Mouse (Mus musculus) forebrain, embryonic 14.5 days (tissue): Measurements from ENCODE around the gene Comt. TPM values are rescaled to one million over a fixed set of nuclear protein-coding genes. Genes with fewer than 3 reads are reported as not detected.

Experiments used
- ATAC-seq: fragments of 200-750 bp; cut with Nextera tagmentation; 2 replicates; pipeline ENCODE4 v1.8.0; 2017; ENCODE audit warnings: mild to moderate bottlenecking, moderate library complexity
- DNase-seq: peaks from one replicate; pipeline ENCODE4 v3.0.0-alpha.2; 2015; ENCODE audit warnings: low spot score
- H3K27ac ChIP-seq: fragments of 300-500 bp; sonication (generic); 2 replicates; pipeline ENCODE4 v1.5.1; 2014; ENCODE audit warnings: low read depth, mild to moderate bottlenecking, control low read depth, low read length, moderate library complexity
- H3K27me3 ChIP-seq: fragments of 300-500 bp; sonication (generic); replicated peaks from 2 replicates; pipeline ENCODE4 v1.6.1; 2014; ENCODE audit warnings: low read length, control low read depth, mixed read lengths; ENCODE audit not compliant: control insufficient read depth, insufficient read depth
- H3K36me3 ChIP-seq: fragments of 300-500 bp; sonication (generic); 2 replicates; pipeline ENCODE4 v1.6.1; 2014; ENCODE audit warnings: low read length, control low read depth; ENCODE audit not compliant: control insufficient read depth, insufficient read depth
- H3K4me1 ChIP-seq: fragments of 300-500 bp; sonication (generic); 2 replicates; pipeline ENCODE4 v1.6.1; 2014; ENCODE audit warnings: antibody characterized with exemption, low read length, control low read depth; ENCODE audit not compliant: control insufficient read depth, insufficient read depth
- H3K4me2 ChIP-seq: fragments of 300-500 bp; sonication (generic); 2 replicates; pipeline ENCODE4 v1.6.1; 2014; ENCODE audit warnings: mild to moderate bottlenecking, control low read depth, low read length
- H3K4me3 ChIP-seq: fragments of 300-500 bp; sonication (generic); 2 replicates; pipeline ENCODE4 v1.5.1; 2014; ENCODE audit warnings: low read depth, low read length, control low read depth
- H3K9ac ChIP-seq: fragments of 300-500 bp; sonication (generic); 2 replicates; pipeline ENCODE4 v1.6.1; 2014; ENCODE audit warnings: mild to moderate bottlenecking, low read length, control low read depth, moderate library complexity
- H3K9me3 ChIP-seq: fragments of 300-500 bp; sonication (generic); replicated peaks from 2 replicates; pipeline ENCODE4 v1.6.1; 2016; ENCODE audit warnings: low read length, control low read depth, mixed read lengths; ENCODE audit not compliant: control insufficient read depth
- WGBS: fragments of 180-500 bp; shearing (Covaris S2); extraction: QIAGEN DNeasy Blood & Tissue Kit; methylation state at CpG from one replicate; pipeline ENCODE4 v1.1.7; 2014; 5-methylcytosine and 5-hydroxymethylcytosine counted together
- polyA plus RNA-seq: library from polyadenylated mRNA; unstranded; fragments of >200 nt; fragmentation: Nextera tagmentation; extraction: Ambion mirVana; gene quantifications from 2 replicates; pipeline ENCODE4 v1.2.1, GENCODE M21; 2014

Gene Comt
- polyA plus RNA-seq, 1 experiment from 2014 or later = 54.6 TPM

- Histone ChIP-seq H3K36me3 (no peaks in the 10 kb centered on the region), H3K9ac (no peak overlapping the region), H3K4me1 (peaks cover 54% of the 10 kb centered on the region), H3K4me2 (no peak overlapping the region), H3K9me3 (no peaks in the 10 kb centered on the region), H3K4me3 (no peak overlapping the region), H3K27ac (peak overlapping the region; percentile 44; the same call in 1 of the 2 replicates), H3K27me3 (no peaks in the 10 kb centered on the region)
- no peak for DNase-seq
- no peak for ATAC-seq
- WGBS = 64% methylated on average over 8 of the region's 8 CpGs
Observed at GRCm38 (mm10) chr16:18384659-18385058, 42.0 kb downstream of the Comt start.

- no peak overlapping the region for H3K4me3 ChIP-seq
- H3K27ac ChIP-seq = peak overlapping the region; percentile 44; the same call in 1 of the 2 replicates
- peaks cover 58% of the 10 kb centered on the region for H3K4me1 ChIP-seq
- DNase-seq (no peak), ATAC-seq (no peak)
- H3K9me3 ChIP-seq = no peaks in the 10 kb centered on the region
- H3K36me3 ChIP-seq = no peaks in the 10 kb centered on the region
- H3K4me2 ChIP-seq = no peak overlapping the region
- no peak overlapping the region for H3K9ac ChIP-seq
- H3K27me3 ChIP-seq = no peaks in the 10 kb centered on the region
- WGBS = 38% methylated on average over 7 of the region's 7 CpGs
Observed at GRCm38 (mm10) chr16:18384211-18384610, 42.4 kb downstream of the Comt start.

- peak overlapping the region; percentile 44; the same call in 1 of the 2 replicates for H3K27ac ChIP-seq
- WGBS = 14% methylated on average over 3 of the region's 3 CpGs
- peaks cover 60% of the 10 kb centered on the region for H3K4me1 ChIP-seq
- ATAC-seq (no peak), DNase-seq (no peak)
- no peak overlapping the region for H3K4me3 ChIP-seq
- H3K9ac ChIP-seq = no peak overlapping the region
- no peak overlapping the region for H3K4me2 ChIP-seq
- no peaks in the 10 kb centered on the region for H3K9me3 ChIP-seq
- no peaks in the 10 kb centered on the region for H3K27me3 ChIP-seq
- no peaks in the 10 kb centered on the region for H3K36me3 ChIP-seq
Observed at GRCm38 (mm10) chr16:18383756-18384155, 42.9 kb downstream of the Comt start.

DNA sequence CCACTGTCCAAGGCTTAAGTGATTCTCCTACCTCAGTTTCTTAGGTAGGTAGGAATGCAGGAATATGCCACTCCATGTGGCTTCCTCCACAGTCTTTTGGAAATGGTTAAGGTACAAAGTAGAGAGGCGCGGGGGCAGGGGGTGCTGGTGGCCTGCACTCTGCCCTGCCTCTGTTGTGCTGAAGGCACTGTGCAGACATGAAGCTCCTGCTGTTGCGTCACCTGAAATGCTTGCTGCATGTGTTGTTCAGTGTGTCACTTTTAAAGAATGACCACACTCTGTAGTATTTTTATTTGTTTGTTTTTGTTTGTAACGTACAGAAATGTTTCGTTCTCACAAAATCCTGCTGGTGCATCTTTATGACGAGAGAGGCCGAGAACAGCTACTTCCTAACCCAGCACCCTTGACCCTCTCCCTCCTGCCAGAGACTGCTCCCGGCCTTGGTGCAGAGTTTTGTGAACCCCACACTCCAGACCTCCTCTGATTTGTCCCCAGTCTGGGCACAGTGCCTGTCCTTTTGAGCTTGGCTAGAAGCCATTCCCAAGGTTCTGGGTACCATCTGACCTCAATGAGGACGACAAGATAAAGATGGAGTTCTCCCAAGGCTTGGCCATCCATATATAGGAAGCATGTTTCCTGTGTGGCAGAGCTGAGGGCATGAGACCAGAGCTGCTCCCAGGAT is 43.5 kb downstream of the Comt start:
- H3K27ac ChIP-seq = 0 out of 2 replicates have a peak overlapping the region, but pooled peaks have one; percentile 24
- DNase-seq (no peak), ATAC-seq (no peak)
- H3K27me3 ChIP-seq = no peaks in the 10 kb centered on the region
- H3K4me1 ChIP-seq = peaks cover 57% of the 10 kb centered on the region
- H3K9me3 ChIP-seq = no peaks in the 10 kb centered on the region
- 75% methylated on average over 9 of the region's 9 CpGs for WGBS
- H3K9ac ChIP-seq = no peak overlapping the region
- H3K36me3 ChIP-seq = no peaks in the 10 kb centered on the region
- no peak overlapping the region for H3K4me2 ChIP-seq
- H3K4me3 ChIP-seq = no peak overlapping the region

- no peaks in the 10 kb centered on the region for H3K9me3 ChIP-seq
- H3K4me2 ChIP-seq = no peak overlapping the region
- no peaks in the 10 kb centered on the region for H3K36me3 ChIP-seq
- H3K4me1 ChIP-seq = peaks cover 55% of the 10 kb centered on the region
- 41% methylated on average over 6 of the region's 6 CpGs for WGBS
- 0 out of 2 replicates have a peak overlapping the region, but pooled peaks have one; percentile 2 for H3K9ac ChIP-seq
- H3K27me3 ChIP-seq = no peaks in the 10 kb centered on the region
- DNase-seq = peak; percentile 88
- H3K27ac ChIP-seq = peak overlapping the region; percentile 70
- no peak overlapping the region for H3K4me3 ChIP-seq
- peak; percentile 58 for ATAC-seq
Observed at GRCm38 (mm10) chr16:18381621-18382258, 44.9 kb downstream of the Comt start.

DNA sequence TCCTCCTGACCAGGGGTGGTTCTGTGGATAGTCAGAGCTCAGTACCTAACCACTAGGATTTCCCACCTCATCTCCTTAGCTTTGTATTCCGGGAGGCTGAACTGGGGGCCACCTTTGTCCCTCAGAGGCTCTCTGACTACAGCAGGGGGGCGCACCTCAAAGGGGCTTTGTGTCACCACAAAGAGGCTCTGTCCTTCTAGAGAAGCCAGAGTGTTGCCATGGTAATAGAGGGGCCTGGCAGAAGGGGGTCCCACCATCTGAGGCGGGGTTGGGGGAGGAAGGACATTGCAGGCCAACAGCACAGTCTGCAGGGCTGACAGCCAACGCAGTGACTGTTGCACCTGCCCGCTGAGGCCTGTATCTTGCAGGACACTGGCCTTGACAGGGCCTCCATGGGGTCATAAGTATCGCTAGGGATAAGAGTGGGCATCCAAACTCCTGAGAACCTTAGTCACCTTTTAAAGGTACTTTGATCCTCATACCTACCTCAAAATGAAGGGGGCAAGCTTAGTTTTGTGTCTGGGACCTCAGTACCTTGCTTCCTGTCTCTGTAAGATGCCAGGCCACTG is 46.1 kb downstream of the Comt start:
- H3K4me1 ChIP-seq = peaks cover 55% of the 10 kb centered on the region
- H3K27ac ChIP-seq = peak overlapping the region; percentile 70
- no peak overlapping the region for H3K4me3 ChIP-seq
- H3K9me3 ChIP-seq = no peaks in the 10 kb centered on the region
- DNase-seq (peak; percentile 91), ATAC-seq (peak; percentile 78)
- no peaks in the 10 kb centered on the region for H3K36me3 ChIP-seq
- no peak overlapping the region for H3K4me2 ChIP-seq
- no peak overlapping the region for H3K9ac ChIP-seq
- WGBS = 4% methylated on average over 6 of the region's 6 CpGs
- no peaks in the 10 kb centered on the region for H3K27me3 ChIP-seq

DNA sequence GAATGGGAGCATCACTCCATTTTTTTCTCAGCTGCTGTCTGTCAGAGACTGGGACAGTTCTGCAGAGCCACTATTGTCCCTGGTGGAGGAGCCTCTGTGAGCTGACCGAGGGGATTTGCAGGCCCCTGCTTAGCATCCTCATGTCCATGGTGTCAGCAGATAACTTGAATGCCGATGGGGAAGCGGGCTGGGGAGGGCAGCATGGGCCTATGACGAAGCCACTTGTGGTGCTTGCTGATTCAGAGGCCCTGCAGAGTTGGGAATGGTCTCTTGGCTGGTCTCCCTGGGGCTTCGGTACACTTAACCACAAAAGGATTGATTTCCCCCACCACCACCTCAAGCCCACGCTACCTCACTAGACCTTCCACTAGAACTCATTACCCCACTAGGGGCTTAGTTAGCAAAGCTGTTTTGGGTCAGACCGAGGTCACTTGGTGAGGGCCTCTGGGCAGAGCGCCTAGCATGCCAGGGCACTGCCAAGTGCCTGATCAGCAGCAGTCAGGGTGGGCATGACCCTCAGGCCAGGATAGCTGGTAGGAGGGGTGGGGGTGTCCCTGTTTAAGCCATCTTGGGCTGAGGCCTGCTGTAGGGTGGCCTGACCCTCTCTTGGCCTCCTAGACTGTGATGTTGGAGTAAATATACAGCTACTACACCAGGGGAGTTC is 47.2 kb downstream of the Comt start:
- WGBS = 52% methylated on average over 8 of the region's 8 CpGs
- H3K9ac ChIP-seq = no peak overlapping the region
- H3K27me3 ChIP-seq = no peaks in the 10 kb centered on the region
- H3K9me3 ChIP-seq = no peaks in the 10 kb centered on the region
- H3K4me1 ChIP-seq = peaks cover 53% of the 10 kb centered on the region
- no peak overlapping the region for H3K4me2 ChIP-seq
- ATAC-seq (no peak; the same call in 1 of the 2 replicates), DNase-seq (no peak)
- peak overlapping the region; percentile 70 for H3K27ac ChIP-seq
- no peaks in the 10 kb centered on the region for H3K36me3 ChIP-seq
- H3K4me3 ChIP-seq = no peak overlapping the region

GRCm38 (mm10) chr16:18378489-18378888 is 48.2 kb downstream of the Comt start:
- Histone ChIP-seq H3K27me3 (no peaks in the 10 kb centered on the region), H3K27ac (no peak overlapping the region), H3K36me3 (no peaks in the 10 kb centered on the region), H3K4me1 (peaks cover 44% of the 10 kb centered on the region), H3K4me3 (no peak overlapping the region), H3K9ac (no peak overlapping the region), H3K9me3 (no peaks in the 10 kb centered on the region), H3K4me2 (no peak overlapping the region)
- DNase-seq = no peak
- WGBS = 33% methylated on average over 1 of the region's 1 CpGs
- no peak for ATAC-seq
